Mouse (Mus musculus): Measurements from ENCODE around the gene Hmgb4.

The Hmgb4 gene

DNA sequence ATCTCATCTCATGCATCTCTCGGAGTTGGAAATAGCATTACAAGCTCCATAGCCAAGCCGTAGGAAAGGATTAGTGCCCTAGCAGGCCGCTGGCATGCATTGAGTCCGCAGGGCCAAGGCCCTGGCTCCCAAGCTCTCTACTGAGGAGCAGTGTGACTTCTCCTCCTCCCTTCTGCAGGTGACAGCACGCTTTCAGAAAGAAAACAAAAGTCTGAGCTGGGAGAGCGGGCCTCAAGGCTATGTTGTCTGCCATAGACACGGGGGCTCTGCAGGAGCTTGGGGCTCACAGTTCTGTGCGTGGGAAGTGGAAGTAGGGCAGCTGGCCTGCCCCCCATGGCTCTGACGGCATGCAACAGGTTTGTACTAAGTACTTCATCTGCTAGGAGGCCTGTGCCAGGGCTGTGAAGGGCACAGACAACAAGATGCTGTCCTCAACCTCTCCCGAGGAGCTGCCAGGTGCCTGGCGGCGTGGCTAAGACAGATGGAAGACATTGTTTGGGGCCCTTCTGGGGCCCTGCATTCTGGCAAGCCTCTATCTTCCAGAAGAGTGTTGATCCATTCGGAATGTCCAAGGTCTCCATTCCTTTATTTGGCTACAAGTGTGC is 42.7 kb downstream of the Hmgb4 start:
- no peak for DNase-seq
